Mouse (Mus musculus): ENCODE measurements at regions not wholly inside any gene's neighbourhood (a gene's known extent, or its start where the extent isn't known, plus 50 kb on each side); places are given as distances from the start of the nearest gene placed in this dataset.

DNA sequence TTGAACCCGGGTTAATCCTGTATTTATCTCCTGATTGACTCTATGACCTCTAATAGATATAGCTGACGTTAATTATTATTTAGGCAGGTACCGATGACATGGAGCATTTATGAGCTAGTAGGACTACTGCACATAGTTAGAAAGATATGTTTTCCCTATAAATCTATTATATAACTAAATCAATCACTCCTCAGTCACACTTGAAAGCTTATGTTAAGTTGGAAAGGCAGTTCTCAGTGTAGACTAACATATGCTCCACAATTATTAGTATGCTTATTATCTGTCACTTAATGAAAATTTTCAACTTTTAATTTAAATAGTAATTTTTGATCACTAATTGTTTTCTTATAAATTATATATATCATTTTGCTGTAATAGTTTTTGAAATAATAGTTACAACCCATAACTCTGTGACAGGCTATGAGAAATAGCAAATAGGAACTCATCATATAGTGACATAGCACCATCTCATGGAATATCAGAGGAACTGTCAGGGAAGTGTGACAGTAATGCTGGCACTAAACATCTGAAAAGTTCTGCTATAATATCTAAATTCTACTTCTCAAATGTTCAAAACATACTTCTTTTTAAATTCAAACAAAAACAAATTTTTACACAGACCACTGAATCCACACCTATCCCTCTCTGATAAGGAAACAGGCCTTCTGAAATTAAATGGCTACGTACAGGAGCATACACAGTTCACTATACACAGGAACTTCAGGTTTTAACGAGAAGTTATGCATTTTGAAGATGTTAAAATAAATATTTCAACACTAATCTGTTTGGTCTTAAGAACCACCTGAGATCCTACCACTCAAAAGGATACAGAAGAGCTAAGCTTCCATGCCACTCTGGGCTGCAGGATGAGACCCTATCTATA, 75.3 kb upstream of the Map2 start:
- DNase-seq, result no peak

DNA sequence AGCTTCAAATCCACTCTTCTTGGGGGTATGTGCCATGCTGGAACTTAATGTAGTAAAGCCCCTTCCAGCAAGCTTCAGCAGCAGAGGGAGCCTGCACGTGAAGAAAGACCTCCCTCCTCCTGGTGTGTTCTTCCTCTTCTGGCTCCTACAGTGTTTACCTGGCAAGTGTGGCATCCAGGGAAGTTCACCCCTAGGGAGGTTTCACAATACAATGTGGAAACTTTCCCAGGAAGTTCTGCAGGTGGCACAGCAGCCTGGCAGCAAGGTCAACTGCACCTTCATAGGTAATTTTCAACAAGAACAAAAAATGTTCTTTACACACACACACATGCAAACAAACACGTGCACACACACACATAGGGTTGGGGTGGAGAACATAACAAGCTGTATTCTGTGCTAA, 73.7 kb upstream of the Map2 start:
- no peak for DNase-seq

DNA sequence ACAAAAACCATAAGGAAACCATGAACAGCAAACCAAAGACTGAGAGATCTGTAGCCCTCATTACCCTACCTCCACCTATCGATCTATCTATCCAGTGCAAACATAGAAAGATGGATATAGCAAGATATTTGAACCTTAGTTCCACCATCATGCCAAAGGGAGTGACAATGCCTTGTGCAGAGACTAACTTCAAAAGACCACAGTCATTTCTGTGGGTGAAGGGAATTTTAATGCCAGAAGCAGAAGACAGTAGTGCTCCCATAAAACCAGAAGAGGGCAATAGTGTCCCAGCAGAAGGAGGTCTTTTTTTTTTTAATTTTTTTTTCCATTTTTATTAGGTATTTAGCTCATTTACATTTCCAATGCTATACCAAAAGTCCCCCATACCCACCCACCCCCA, 70.6 kb upstream of the Map2 start:
- DNase-seq, result no peak

DNA sequence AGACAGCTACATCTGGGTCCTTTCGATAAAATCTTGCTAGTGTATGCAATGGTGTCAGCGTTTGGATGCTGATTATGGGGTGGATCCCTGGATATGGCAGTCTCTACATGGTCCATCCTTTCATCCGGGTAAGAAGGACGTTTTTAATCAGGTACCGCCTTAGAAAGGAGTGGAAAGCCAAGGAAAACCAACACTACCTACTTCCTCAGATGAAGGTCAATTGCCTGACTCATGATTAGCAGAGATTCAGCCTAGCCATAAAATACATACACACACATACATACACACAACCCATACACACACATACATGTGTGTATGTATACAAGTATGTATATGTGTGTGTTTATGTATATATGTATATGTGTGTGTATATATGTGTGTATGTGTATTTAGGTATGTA, 69.9 kb upstream of the Map2 start:
- DNase-seq, result no peak

DNA sequence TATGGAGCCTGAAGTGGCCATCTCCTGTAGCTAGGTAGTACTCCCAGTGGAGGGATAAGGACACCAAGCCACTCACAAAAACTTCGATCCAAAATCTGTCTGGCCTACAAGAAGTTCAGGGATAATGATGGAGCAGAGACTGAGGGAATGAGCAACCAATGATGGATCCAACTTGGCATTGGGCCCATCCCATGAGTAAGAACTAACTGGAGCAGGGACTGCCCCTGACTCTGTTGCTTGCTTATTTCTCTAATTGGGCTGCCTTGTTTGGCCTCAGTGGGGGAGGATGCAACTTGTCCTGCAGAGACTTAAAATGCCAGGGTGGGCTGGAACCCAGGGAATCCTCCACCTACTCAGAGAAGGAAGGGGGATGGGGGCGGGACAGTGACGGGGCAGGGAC, 67.0 kb upstream of the Map2 start:
- no peak for DNase-seq

DNA sequence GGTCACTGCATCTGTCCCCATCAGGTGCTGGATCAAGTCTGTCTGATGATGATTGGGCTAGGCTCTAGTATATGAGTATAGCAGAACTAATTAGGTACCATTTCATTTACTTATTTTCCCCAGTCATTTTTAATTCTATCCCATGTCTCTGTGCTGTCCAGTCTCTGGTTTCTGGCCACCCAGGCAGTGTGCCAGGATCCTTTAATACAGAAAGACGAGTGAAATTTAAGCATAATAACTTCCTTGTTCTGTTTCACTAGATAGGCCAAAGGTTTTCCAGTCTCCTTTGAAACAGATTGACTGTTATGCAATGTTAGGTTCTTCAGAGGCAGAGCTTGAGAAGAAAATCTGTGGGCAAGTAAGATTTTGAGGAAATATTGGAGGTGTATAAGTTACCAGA, 61.2 kb upstream of the Map2 start:
- no peak for DNase-seq

DNA sequence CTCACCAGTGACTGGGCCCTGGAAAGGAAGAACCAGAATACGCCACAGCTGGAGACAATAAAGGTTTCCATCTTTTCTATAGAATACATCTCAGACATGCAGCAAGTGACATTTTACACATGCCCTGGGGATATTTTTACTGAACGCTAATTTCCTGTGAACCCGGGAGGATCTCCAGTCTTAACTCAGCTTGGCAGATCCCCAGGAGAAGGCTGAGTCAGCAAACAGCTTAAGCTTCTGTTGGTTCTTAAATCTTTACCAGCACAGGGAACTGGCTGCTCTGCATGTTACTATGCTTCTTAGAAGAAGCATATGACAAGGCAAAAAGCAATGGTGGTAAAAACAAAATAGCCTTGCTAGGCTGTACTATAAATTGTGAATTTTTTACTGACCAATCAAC, 59.7 kb upstream of the Map2 start:
- DNase-seq, result peak; percentile 10

All from cerebellum, adult 11 months (tissue).